Mouse (Mus musculus): ENCODE measurements around the gene Gm45261. TPM values are rescaled to one million over a fixed set of nuclear protein-coding genes. Genes with fewer than 3 reads are reported as not detected.

Gm45261 gene
- total RNA-seq, 2 experiments from 2014 or later: not detected

DNA sequence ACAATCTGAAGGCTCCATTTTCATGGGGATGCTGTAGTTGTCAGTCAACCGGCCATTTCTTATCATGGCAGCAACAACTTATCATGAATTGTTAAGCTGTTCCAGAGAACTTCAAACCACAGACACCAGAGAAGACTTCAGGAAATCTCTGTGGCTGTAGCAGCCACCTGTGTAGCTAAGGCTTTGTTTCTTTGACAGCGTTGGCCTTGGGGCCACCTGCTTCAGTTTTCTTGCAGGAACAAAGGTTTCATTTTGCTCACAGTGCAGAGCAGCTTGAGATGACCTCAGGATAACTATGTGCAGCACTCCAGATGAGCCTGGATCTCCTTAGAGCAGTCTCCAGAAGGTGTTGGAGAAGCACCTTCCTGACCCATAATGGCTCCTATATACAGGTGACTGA, 48.7 kb downstream of the Gm45261 start:
- intact Hi-C loops (cut with DNase I): no loop called here
- DNase-seq (ENCODE audit: low spot score in 2 of 2): no peak

DNA sequence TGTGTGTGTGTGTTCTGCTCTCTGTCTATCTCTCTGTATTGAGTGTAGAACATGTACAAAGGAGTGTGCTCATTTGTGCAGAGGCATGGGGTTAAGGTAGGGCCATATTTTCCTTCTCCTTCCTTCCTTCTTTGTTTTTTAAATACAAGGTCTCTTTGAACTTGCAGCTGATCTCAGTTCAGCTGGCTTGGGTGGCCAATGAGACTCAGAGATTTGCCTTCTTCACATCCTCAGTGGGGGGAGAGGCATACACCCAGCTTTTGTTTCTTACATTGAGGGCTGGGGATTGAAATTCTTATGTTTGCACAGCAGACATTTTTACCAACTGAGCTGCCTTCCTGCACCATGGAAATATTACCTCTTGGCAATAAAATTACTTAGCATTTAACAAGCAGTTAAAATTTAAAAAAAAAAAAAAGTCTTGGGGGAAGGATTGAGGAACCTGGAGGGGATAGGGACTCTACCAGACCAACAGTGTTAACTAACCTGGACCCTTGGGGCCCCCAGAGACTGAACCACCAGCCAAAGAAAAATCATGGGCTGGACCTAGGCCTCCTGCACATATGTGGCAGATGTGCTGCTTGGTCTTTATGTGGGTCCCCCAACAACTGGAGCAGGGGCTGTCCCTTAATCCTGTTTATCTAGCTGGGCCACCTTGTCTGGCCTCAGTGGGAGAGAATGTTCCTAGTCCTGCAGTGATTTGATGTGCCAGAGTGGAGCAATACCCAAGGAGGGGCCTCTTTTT, 50.8 kb downstream of the Gm45261 start:
- intact Hi-C loops (cut with DNase I): no loop called here

DNA sequence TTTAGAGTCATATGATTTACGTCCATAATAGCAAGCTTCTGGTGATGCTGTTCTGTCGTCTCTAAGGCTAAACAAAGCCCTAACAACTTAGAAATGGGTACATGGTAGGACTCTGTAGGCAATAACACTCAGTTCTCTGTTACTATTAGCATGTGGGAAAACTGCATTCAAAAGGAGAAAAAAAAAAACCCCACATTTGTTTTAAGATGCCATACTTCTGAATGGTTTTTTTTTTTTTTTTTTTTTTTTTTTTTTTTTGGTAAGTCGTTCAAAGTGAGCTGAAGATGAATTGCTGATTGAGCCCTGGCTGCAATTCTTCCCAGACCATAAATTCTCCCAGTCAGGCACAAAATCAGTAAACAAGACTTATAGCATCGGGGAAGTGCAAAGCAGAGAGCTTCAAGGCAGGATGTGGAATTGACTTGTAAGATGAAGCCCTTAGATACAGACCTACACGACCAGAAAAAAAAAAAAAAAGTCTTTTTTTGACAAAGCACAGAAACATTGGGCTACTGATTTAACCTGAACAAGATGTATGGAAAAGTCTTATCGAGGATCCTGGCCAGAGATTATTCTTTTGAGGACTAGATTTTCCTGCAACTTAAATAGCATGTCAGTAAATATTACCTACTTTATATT, 51.7 kb downstream of the Gm45261 start:
- no peak for DNase-seq (ENCODE audit: low spot score in 2 of 2)
- intact Hi-C loops (cut with DNase I): loop anchor here (5.0 kb wide), 1 partner anchor 227 kb away; no protein-coding TSS in a partner anchor

More for the DNA sequence above, 50.8 kb downstream of the Gm45261 start:
- DNase-seq (ENCODE audit: low spot score in 2 of 2): no peak

DNA sequence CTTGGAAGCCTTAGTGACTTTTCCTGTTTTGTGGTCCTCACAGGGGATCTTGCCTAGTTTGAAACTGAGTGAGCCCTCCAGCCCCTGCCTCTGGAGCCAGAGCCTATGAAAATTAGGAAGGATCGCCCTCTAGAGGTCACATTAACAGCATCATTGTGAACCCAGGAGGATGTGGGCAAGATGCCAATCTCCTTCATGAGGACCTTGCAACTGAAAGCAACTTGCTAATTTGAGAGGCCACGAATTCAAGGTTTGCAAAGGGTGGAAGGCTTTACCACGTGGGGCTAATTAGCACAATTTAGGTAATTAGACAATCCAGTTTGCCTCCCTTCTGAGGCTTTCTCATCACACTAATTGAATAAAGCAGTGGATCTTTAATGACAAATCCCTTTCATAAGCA, 52.7 kb downstream of the Gm45261 start:
- DNase-seq (ENCODE audit: low spot score in 2 of 2): peak; percentile 71 to 76
- intact Hi-C loops (cut with DNase I): loop anchor here (5.0 kb wide), 1 partner anchor 226 kb away; no protein-coding TSS in a partner anchor

DNA sequence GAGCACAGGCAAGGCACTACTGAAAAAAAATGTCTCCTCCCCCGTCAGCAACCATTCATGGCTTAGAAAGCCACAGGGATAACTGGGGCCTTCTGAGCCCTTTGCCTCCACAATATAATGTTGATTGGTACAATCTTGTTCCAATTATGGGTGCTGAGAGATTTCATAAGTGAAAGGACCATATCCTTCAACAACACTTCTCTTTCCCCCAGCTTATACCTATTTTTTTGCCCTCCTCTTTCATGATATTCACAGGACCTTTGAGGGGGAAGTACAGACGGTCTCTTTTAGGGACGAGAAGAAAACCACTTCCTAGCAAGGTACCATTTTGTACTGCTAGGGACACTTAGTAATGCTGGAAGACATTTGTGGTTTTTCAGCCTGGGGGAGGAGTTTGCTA, 57.1 kb downstream of the Gm45261 start:
- intact Hi-C loops (cut with DNase I): no loop called here

DNA sequence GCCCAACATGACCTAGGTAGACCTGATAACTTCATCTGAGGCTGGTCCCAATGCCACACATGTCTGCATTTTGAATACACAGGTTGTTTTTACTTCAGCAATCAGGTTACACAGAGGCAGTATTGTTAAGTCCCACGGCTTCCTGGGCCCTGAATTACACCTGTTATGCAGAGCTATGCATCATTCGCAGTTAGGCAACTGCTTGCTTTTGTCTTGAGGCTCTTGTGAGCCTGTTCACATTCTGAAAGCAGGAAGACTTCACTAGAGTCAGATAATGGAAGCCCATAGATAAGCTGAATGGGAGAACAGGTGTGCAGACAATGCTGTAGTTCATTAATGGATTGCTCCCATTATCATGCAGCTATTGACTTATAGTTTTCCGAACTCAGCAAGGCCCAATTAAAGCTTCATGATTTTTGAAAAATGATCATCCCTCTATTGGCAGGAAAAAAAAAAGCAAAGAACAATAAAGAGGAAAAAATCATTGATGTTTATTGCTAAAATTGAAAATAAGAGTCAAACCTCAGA, 57.8 kb downstream of the Gm45261 start:
- intact Hi-C loops (cut with DNase I): no loop called here
- no peak for DNase-seq (ENCODE audit: low spot score in 2 of 2)

More for the DNA sequence above, 57.1 kb downstream of the Gm45261 start:
- no peak for DNase-seq (ENCODE audit: low spot score in 2 of 2)

DNA sequence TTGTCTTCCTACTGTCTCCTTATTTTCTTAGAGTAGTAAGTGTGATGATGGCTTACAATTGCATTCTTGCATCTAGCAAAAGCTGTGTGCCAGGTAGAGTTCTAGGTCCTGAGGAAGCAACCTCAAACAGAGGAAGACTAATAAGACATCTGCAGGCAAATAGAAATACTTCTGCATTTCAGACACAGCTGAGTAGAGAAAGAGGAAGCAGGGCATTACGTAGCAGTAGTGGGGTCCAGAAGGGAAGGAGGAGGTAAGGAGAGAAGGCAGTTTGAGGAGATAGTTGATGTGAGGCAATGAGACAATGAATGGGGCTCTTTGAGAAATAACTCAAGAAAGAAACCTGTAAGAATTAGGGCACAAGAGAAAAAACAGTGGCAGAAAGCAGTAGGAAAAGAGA, 59.3 kb downstream of the Gm45261 start:
- DNase-seq (ENCODE audit: low spot score in 2 of 2): no peak
- intact Hi-C loops (cut with DNase I): no loop called here

Other genes starting within 250 kb of the Gm45261 start
- gene Fam124b, start 243.0 kb downstream of the Gm45261 start, total RNA-seq (2021): 1 to 10 TPM; 1.2 to 1.3 TPM
- gene Cul3, start 121.0 kb downstream of the Gm45261 start, total RNA-seq (2021): 100 to 1,000 TPM; 121 to 138 TPM